Mouse (Mus musculus): ENCODE data around the gene Pdgfd.

Pdgfd gene

GRCm38 (mm10) chr9:6305847-6306246 is 137.5 kb downstream of the Pdgfd start:
- DNase-seq (ENCODE audit: low read depth, low spot score): no peak

- DNase-seq (ENCODE audit: low read depth, low spot score): no peak
Observed at GRCm38 (mm10) chr9:6317114-6317513, 148.7 kb downstream of the Pdgfd start.

- no peak for DNase-seq (ENCODE audit: low read depth, low spot score)
Observed at GRCm38 (mm10) chr9:6325408-6325807, 157.0 kb downstream of the Pdgfd start.

- DNase-seq (ENCODE audit: low read depth, low spot score): no peak
Observed at GRCm38 (mm10) chr9:6333499-6333898, 165.1 kb downstream of the Pdgfd start.

- DNase-seq (ENCODE audit: low read depth, low spot score): no peak
Observed at GRCm38 (mm10) chr9:6336236-6336635, 167.9 kb downstream of the Pdgfd start.

- no peak for DNase-seq (ENCODE audit: low read depth, low spot score)
Observed at GRCm38 (mm10) chr9:6337891-6338290, 169.5 kb downstream of the Pdgfd start.

- DNase-seq (ENCODE audit: low read depth, low spot score): no peak
Observed at GRCm38 (mm10) chr9:6338344-6338743, 170.0 kb downstream of the Pdgfd start.

- DNase-seq (ENCODE audit: low read depth, low spot score): no peak
Observed at GRCm38 (mm10) chr9:6339394-6339793, 171.0 kb downstream of the Pdgfd start.

- DNase-seq (ENCODE audit: low read depth, low spot score): no peak
Observed at GRCm38 (mm10) chr9:6340750-6341149, 172.4 kb downstream of the Pdgfd start.

- no peak for DNase-seq (ENCODE audit: low read depth, low spot score)
Observed at GRCm38 (mm10) chr9:6342854-6343253, 174.5 kb downstream of the Pdgfd start.

- DNase-seq (ENCODE audit: low read depth, low spot score): no peak
Observed at GRCm38 (mm10) chr9:6344514-6344913, 176.1 kb downstream of the Pdgfd start.

GRCm38 (mm10) chr9:6344924-6345323 is 176.5 kb downstream of the Pdgfd start:
- DNase-seq (ENCODE audit: low read depth, low spot score): peak; percentile 43

GRCm38 (mm10) chr9:6345366-6345765 is 177.0 kb downstream of the Pdgfd start:
- DNase-seq (ENCODE audit: low read depth, low spot score): no peak

GRCm38 (mm10) chr9:6353257-6353960 is 185.0 kb downstream of the Pdgfd start:
- DNase-seq (ENCODE audit: low read depth, low spot score): no peak

- DNase-seq (ENCODE audit: low read depth, low spot score): no peak
Observed at GRCm38 (mm10) chr9:6360795-6361194, 192.4 kb downstream of the Pdgfd start.

- DNase-seq (ENCODE audit: low read depth, low spot score): no peak
Observed at GRCm38 (mm10) chr9:6366550-6366949, 198.2 kb downstream of the Pdgfd start.

GRCm38 (mm10) chr9:6401764-6402163 is 233.4 kb downstream of the Pdgfd start:
- DNase-seq (ENCODE audit: low read depth, low spot score): no peak

GRCm38 (mm10) chr9:6406535-6406934 is 238.2 kb downstream of the Pdgfd start:
- DNase-seq (ENCODE audit: low read depth, low spot score): no peak

- no peak for DNase-seq (ENCODE audit: low read depth, low spot score)
Observed at GRCm38 (mm10) chr9:6407972-6408371, 239.6 kb downstream of the Pdgfd start.

GRCm38 (mm10) chr9:6424606-6425005 is 256.2 kb downstream of the Pdgfd start:
- no peak for DNase-seq (ENCODE audit: low read depth, low spot score)
